Mouse (Mus musculus): ENCODE results near the gene Gm49321. TPM values are rescaled to one million over a fixed set of nuclear protein-coding genes. Genes with fewer than 3 reads are reported as not detected.

Gene Gm49321
- polyA plus RNA-seq, 1 experiment from 2014 or later: 13.1 TPM

GRCm38 (mm10) chr12:73905041-73905440 is 32.4 kb upstream of the Gm49321 start:
- Histone ChIP-seq H3K27ac (ENCODE audit: low read length) (no peak overlapping the region), H3K36me3 (ENCODE audit: insufficient read depth, low read length) (no peaks in the 10 kb centered on the region), H3K4me1 (ENCODE audit: insufficient read depth, low read length) (peaks cover 8% of the 10 kb centered on the region; the same call in 1 of the 2 replicates), H3K9me3 (ENCODE audit: low read length) (no peaks in the 10 kb centered on the region), H3K4me3 (ENCODE audit: low read length) (no peak overlapping the region), H3K9ac (replicated peaks; ENCODE audit: low read length) (no peak overlapping the region), H3K27me3 (ENCODE audit: insufficient read depth, low read length) (no peaks in the 10 kb centered on the region), H3K4me2 (replicated peaks; ENCODE audit: low read depth, low read length) (no peak overlapping the region)
- no peak for ATAC-seq (ENCODE audit: low FRiP score, low TSS enrichment)
- WGBS: 31% methylated on average over 2 of the region's 2 CpGs

DNA sequence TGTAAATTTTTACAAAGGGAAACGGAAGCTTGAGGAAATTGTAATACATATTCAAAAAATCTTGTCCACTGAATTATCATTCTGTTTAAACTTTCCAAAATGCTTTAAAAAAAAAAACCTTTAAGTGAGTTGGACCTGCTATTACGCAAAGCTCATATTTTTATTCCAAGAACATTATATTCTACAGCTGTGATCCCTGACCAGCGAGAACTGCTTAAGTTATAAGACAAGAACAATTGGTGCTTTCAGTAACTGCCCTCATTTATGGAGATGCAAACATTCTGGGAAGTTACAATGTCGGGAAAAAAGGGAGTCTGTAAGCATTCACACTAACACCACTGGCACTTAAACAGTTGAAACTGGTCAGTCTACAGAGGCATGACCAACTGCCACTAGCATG is 31.9 kb upstream of the Gm49321 start:
- Histone ChIP-seq H3K4me3 (ENCODE audit: low read length) (no peak overlapping the region), H3K27me3 (ENCODE audit: insufficient read depth, low read length) (no peaks in the 10 kb centered on the region), H3K4me1 (ENCODE audit: insufficient read depth, low read length) (peaks cover 13% of the 10 kb centered on the region; the same call in 1 of the 2 replicates), H3K9ac (replicated peaks; ENCODE audit: low read length) (no peak overlapping the region), H3K36me3 (ENCODE audit: insufficient read depth, low read length) (no peaks in the 10 kb centered on the region), H3K27ac (ENCODE audit: low read length) (no peak overlapping the region), H3K4me2 (replicated peaks; ENCODE audit: low read depth, low read length) (no peak overlapping the region), H3K9me3 (ENCODE audit: low read length) (no peaks in the 10 kb centered on the region)
- 71% methylated on average over 4 of the region's 4 CpGs for WGBS
- ATAC-seq (ENCODE audit: low FRiP score, low TSS enrichment): no peak

DNA sequence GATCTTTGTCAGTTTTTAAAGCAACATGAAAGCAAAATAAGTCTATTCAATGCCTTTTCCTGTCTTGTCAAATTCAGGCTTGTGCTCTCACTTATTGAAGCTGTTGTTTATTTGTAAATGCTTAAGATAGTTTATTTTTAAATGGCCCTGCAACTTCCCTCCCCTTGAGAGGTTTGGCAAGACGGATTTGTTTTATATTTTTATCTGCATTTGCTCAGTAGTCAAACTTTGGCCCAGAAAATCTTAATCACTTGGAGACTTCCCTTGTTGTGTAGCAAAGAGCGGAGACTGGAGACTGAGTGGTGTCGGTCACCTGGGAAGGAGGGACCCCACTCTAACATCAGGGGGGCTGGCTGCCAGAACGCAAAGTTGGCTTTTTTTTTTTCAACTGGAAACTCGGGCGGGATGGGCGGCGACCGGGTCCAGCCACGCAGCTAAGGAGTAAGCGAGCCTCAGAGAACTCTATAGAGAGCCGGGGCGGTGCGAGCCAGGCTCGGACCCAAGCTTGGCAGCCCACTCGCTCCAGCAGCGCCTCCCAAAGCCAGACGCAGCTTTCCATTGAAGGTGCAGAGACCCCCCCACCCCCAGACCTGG is 30.3 kb upstream of the Gm49321 start:
- Histone ChIP-seq H3K4me1 (ENCODE audit: insufficient read depth, low read length) (peaks cover 16% of the 10 kb centered on the region; the same call in 1 of the 2 replicates), H3K9me3 (ENCODE audit: low read length) (no peaks in the 10 kb centered on the region), H3K36me3 (ENCODE audit: insufficient read depth, low read length) (no peaks in the 10 kb centered on the region), H3K27me3 (ENCODE audit: insufficient read depth, low read length) (no peaks in the 10 kb centered on the region), H3K4me3 (ENCODE audit: low read length) (peak overlapping the region; percentile 99), H3K4me2 (replicated peaks; ENCODE audit: low read depth, low read length) (peak overlapping the region; percentile 69), H3K27ac (ENCODE audit: low read length) (peak overlapping the region; percentile 81), H3K9ac (replicated peaks; ENCODE audit: low read length) (peak overlapping the region; percentile 64)
- WGBS: under 1% methylated on average over 18 of the region's 18 CpGs
- ATAC-seq (ENCODE audit: low FRiP score, low TSS enrichment): no peak

DNA sequence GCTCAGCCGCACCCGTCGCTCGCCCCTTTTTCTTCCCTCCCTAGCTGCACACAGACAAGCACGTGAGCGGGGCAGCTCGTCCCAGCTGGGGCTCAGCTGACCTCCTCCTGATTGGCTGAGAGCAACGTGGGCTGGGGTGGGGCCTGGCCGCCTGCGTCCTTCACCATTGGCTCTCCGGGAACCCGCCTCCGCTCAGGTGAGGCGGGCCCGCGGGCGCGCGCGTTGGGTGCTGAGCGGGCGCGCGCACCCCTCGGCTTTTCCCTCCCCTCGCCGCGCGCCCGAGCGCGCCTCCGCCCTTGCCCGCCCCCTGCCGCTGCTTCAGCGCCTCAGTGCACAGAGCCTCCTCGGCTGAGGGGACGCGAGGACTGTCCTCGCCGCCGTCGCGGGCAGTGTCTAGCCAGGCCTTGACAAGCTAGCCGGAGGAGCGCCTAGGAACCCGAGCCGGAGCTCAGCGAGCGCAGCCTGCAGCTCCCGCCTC is 29.7 kb upstream of the Gm49321 start:
- under 1% methylated on average over 37 of the region's 51 CpGs for WGBS
- peak overlapping the region; percentile 90 for H3K9ac ChIP-seq (replicated peaks; ENCODE audit: low read length)
- peak; percentile 100 for ATAC-seq (ENCODE audit: low FRiP score, low TSS enrichment)
- no peaks in the 10 kb centered on the region for H3K36me3 ChIP-seq (ENCODE audit: insufficient read depth, low read length)
- H3K27ac ChIP-seq (ENCODE audit: low read length): peak overlapping the region; percentile 97
- H3K4me2 ChIP-seq (replicated peaks; ENCODE audit: low read depth, low read length): peak overlapping the region; percentile 70
- no peaks in the 10 kb centered on the region for H3K27me3 ChIP-seq (ENCODE audit: insufficient read depth, low read length)
- no peaks in the 10 kb centered on the region for H3K9me3 ChIP-seq (ENCODE audit: low read length)
- H3K4me3 ChIP-seq (ENCODE audit: low read length): peak overlapping the region; percentile 99
- H3K4me1 ChIP-seq (ENCODE audit: insufficient read depth, low read length): peaks cover 16% of the 10 kb centered on the region; the same call in 1 of the 2 replicates

DNA sequence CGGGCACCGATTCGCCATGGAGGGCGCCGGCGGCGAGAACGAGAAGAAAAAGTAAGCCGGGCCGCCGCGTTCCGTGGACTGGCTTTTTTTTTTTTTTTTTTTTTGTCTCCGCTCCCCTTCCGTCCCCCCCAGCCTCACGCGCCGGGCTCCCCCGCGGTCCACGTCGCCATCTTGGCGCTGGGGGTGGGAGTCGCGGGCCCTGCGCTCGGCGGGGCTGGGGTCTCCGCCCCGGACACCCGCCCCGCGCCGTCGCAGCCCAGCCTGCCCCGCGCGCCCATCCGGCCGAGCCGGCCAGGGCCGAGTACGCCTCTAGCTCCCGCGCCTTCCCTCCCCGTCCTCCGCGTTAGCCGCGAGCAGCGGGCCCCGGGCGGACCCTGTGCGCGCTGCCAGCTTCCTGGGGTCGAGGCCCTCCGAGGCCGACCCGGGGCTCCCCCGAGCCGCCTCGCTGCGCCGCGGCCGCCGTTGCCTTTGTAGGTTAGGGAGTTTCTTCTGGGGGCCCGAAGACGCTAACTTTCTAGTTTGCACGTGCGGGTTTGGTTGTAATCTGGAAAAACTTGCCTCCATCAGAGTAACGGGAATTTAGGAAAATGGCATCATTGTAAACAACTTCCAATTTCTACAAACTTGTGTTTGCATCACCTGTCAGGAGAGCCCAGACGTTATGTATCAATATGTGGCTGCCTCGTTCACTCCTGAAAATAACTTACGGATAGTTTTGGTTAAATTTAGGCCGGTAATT is 29.0 kb upstream of the Gm49321 start:
- Histone ChIP-seq H3K4me3 (ENCODE audit: low read length) (peak overlapping the region; percentile 99), H3K27me3 (ENCODE audit: insufficient read depth, low read length) (no peaks in the 10 kb centered on the region), H3K4me2 (replicated peaks; ENCODE audit: low read depth, low read length) (peak overlapping the region; percentile 70), H3K36me3 (ENCODE audit: insufficient read depth, low read length) (no peaks in the 10 kb centered on the region), H3K9me3 (ENCODE audit: low read length) (no peaks in the 10 kb centered on the region), H3K9ac (replicated peaks; ENCODE audit: low read length) (peak overlapping the region; percentile 90), H3K4me1 (ENCODE audit: insufficient read depth, low read length) (peaks cover 16% of the 10 kb centered on the region; the same call in 1 of the 2 replicates), H3K27ac (ENCODE audit: low read length) (peak overlapping the region; percentile 97)
- WGBS: under 1% methylated on average over 57 of the region's 76 CpGs
- peak; percentile 76 for ATAC-seq (ENCODE audit: low FRiP score, low TSS enrichment)

DNA sequence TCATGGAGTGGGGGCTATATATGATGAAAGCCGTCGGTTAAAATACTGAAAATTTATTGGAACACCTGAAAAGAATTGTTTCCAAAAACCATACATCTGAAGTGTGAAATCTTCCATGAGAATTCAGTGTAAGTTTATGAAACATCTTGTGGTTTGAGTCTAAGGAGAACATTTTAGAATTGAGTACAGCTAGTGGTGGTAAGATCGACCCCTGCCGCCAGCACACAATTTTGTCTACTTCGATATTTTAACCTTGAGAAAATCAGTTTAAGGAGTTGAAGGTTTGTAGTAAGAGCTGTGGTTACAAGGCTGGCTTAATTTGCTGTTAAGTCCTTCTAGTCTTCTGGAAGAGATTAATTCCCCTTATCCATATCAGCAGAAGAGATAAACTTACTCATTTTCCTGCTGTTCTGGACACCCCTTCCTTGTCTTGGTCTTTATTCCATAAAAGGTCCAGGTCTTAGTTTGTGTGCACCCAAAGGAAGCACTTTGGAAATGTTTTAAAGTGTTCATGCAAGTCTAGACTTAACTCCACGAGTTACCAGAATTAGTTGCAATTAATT is 28.4 kb upstream of the Gm49321 start:
- under 1% methylated on average over 6 of the region's 6 CpGs for WGBS
- Histone ChIP-seq H3K4me3 (ENCODE audit: low read length) (peak overlapping the region; percentile 99), H3K9ac (replicated peaks; ENCODE audit: low read length) (peak overlapping the region; percentile 90), H3K9me3 (ENCODE audit: low read length) (no peaks in the 10 kb centered on the region), H3K4me1 (ENCODE audit: insufficient read depth, low read length) (peaks cover 16% of the 10 kb centered on the region; the same call in 1 of the 2 replicates), H3K36me3 (ENCODE audit: insufficient read depth, low read length) (no peaks in the 10 kb centered on the region), H3K27ac (ENCODE audit: low read length) (no peak overlapping the region), H3K4me2 (replicated peaks; ENCODE audit: low read depth, low read length) (peak overlapping the region; percentile 70), H3K27me3 (ENCODE audit: insufficient read depth, low read length) (no peaks in the 10 kb centered on the region)
- ATAC-seq (ENCODE audit: low FRiP score, low TSS enrichment): no peak

DNA sequence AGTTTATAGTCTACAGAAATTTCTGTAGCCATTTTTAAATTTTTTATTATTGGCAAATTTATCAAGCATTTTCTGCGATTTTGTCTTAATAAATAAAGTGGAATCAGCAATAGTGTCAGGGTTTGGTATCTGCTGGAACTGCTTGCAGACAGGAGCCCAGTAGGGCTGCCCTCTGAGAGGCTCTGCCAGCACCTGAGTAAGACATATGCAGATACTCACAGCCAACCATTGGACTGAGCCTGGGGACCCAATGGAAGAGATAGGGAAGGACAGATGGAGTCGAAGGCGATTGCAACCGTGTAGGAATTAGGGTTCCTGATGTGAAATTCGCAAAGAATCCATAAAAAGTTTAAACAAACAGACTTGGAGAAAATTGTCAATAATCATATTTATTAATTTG is 19.0 kb upstream of the Gm49321 start:
- H3K4me2 ChIP-seq (replicated peaks; ENCODE audit: low read depth, low read length): no peak overlapping the region
- H3K9me3 ChIP-seq (ENCODE audit: low read length): no peaks in the 10 kb centered on the region
- no peak overlapping the region for H3K9ac ChIP-seq (replicated peaks; ENCODE audit: low read length)
- ATAC-seq (ENCODE audit: low FRiP score, low TSS enrichment): no peak
- WGBS: 97% methylated on average over 5 of the region's 5 CpGs
- no peak overlapping the region for H3K27ac ChIP-seq (ENCODE audit: low read length)
- no peaks in the 10 kb centered on the region for H3K4me1 ChIP-seq (ENCODE audit: insufficient read depth, low read length)
- no peaks in the 10 kb centered on the region for H3K27me3 ChIP-seq (ENCODE audit: insufficient read depth, low read length)
- no peak overlapping the region for H3K4me3 ChIP-seq (ENCODE audit: low read length)
- H3K36me3 ChIP-seq (ENCODE audit: insufficient read depth, low read length): no peaks in the 10 kb centered on the region

- Histone ChIP-seq H3K27ac (ENCODE audit: low read length) (no peak overlapping the region), H3K9ac (replicated peaks; ENCODE audit: low read length) (no peak overlapping the region), H3K27me3 (ENCODE audit: insufficient read depth, low read length) (no peaks in the 10 kb centered on the region), H3K9me3 (ENCODE audit: low read length) (no peaks in the 10 kb centered on the region), H3K4me3 (ENCODE audit: low read length) (no peak overlapping the region), H3K4me1 (ENCODE audit: insufficient read depth, low read length) (no peaks in the 10 kb centered on the region), H3K4me2 (replicated peaks; ENCODE audit: low read depth, low read length) (no peak overlapping the region), H3K36me3 (ENCODE audit: insufficient read depth, low read length) (peaks cover 51% of the 10 kb centered on the region)
- WGBS: 74% methylated on average over 3 of the region's 3 CpGs
- no peak for ATAC-seq (ENCODE audit: low FRiP score, low TSS enrichment)
Observed at GRCm38 (mm10) chr12:73930266-73930665, 7.2 kb upstream of the Gm49321 start.

- H3K36me3 ChIP-seq (ENCODE audit: insufficient read depth, low read length): peaks cover 56% of the 10 kb centered on the region
Observed at GRCm38 (mm10) chr12:73931274-73931673, 6.2 kb upstream of the Gm49321 start.

GRCm38 (mm10) chr12:73934528-73934927 is 2.9 kb upstream of the Gm49321 start:
- WGBS: 91% methylated on average over 2 of the region's 2 CpGs
- Histone ChIP-seq H3K4me1 (ENCODE audit: insufficient read depth, low read length) (no peaks in the 10 kb centered on the region), H3K36me3 (ENCODE audit: insufficient read depth, low read length) (peaks cover 52% of the 10 kb centered on the region), H3K4me2 (replicated peaks; ENCODE audit: low read depth, low read length) (no peak overlapping the region), H3K9me3 (ENCODE audit: low read length) (no peaks in the 10 kb centered on the region), H3K4me3 (ENCODE audit: low read length) (no peak overlapping the region), H3K27ac (ENCODE audit: low read length) (no peak overlapping the region), H3K27me3 (ENCODE audit: insufficient read depth, low read length) (no peaks in the 10 kb centered on the region), H3K9ac (replicated peaks; ENCODE audit: low read length) (no peak overlapping the region)
- ATAC-seq (ENCODE audit: low FRiP score, low TSS enrichment): no peak

More at GRCm38 (mm10) chr12:73931274-73931673, 6.2 kb upstream of the Gm49321 start:
- H3K4me2 ChIP-seq (replicated peaks; ENCODE audit: low read depth, low read length): no peak overlapping the region
- no peak overlapping the region for H3K27ac ChIP-seq (ENCODE audit: low read length)
- no peaks in the 10 kb centered on the region for H3K9me3 ChIP-seq (ENCODE audit: low read length)
- no peaks in the 10 kb centered on the region for H3K4me1 ChIP-seq (ENCODE audit: insufficient read depth, low read length)
- H3K27me3 ChIP-seq (ENCODE audit: insufficient read depth, low read length): no peaks in the 10 kb centered on the region
- no peak for ATAC-seq (ENCODE audit: low FRiP score, low TSS enrichment)
- no peak overlapping the region for H3K9ac ChIP-seq (replicated peaks; ENCODE audit: low read length)
- 58% methylated on average over 5 of the region's 5 CpGs for WGBS
- no peak overlapping the region for H3K4me3 ChIP-seq (ENCODE audit: low read length)

All from kidney, embryonic 16.5 days (tissue).